Mouse (Mus musculus) olfactory bulb, adult 2 months (tissue): Measurements from ENCODE around the gene Ifna16.

Experiments
- CTCF ChIP-seq: fragments of 200-500 bp; IDR thresholded peaks from 2 replicates; pipeline ENCODE4 v1.5.1; 2012; ENCODE audit warnings: low read depth, mild to moderate bottlenecking, low read length, moderate library complexity; ENCODE audit not compliant: insufficient read depth
- POLR2A ChIP-seq: fragments of 200-500 bp; IDR thresholded peaks from 2 replicates; pipeline ENCODE4 v1.6.1; 2012; ENCODE audit warnings: mild to moderate bottlenecking, low read depth, low read length, moderate library complexity; ENCODE audit not compliant: insufficient read depth

DNA sequence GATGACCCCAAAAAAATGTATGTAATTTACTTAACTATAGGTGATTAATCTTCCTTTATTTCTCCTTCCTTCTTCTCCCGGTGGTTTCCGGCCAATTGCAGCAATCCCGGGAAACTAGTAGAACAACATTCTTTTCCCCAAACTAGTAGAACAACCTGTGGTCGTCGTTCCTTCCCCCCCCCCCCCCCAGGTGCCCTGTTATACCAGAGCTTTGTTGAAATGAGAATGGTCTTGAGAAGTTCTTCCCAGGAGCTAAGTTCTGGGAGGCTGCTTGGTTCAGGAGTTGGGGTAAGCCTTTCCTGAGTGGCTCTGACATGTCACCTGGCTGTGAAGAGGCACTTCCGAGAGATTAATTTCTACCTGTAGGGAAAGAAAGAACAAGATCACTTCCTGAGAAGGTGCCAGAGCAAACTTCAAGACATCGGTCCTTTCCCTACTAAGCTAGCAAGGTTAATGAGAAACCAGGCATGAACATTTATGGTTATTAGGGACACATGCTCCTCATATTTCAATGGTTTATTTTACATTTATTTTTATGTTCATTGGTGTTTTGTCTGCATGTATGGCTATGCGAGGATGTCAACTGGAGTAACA, 46.9 kb upstream of the Ifna16 start:
- TF ChIP-seq CTCF (no peak), POLR2A (no peak)
